Mouse (Mus musculus): ENCODE measurements at regions not wholly inside any gene's neighbourhood (a gene's known extent, or its start where the extent isn't known, plus 50 kb on each side); places are given as distances from the start of the nearest gene placed in this dataset.

GRCm38 (mm10) chr5:112634701-112635100 is 57.7 kb upstream of the Sez6l start:
- H3K4me1 ChIP-seq: peaks cover 4% of the 10 kb centered on the region; the same call in 1 of the 2 replicates
- whole genome bisulfite sequencing: 64% methylated on average over 3 of the region's 3 CpGs
- no peaks in the 10 kb centered on the region for H3K36me3 ChIP-seq
- no peak overlapping the region for H3K9ac ChIP-seq
- ATAC-seq (ENCODE audit: low FRiP score): no peak
- H3K9me3 ChIP-seq (replicated peaks): no peaks in the 10 kb centered on the region
- no peak overlapping the region for H3K27ac ChIP-seq
- no peaks in the 10 kb centered on the region for H3K27me3 ChIP-seq
- no peak overlapping the region for H3K4me2 ChIP-seq (replicated peaks)
- no peak overlapping the region for H3K4me3 ChIP-seq

- Histone ChIP-seq H3K27ac (no peak overlapping the region), H3K4me3 (no peak overlapping the region), H3K27me3 (0 out of 2 replicates have a peak, but pooled peaks cover 3% of the 10 kb centered on the region), H3K9ac (no peak overlapping the region), H3K36me3 (no peaks in the 10 kb centered on the region), H3K4me2 (replicated peaks) (no peak overlapping the region), H3K4me1 (peaks cover 20% of the 10 kb centered on the region), H3K9me3 (replicated peaks) (no peaks in the 10 kb centered on the region)
- whole genome bisulfite sequencing: 16% methylated on average over 7 of the region's 7 CpGs
- ATAC-seq (ENCODE audit: low FRiP score): no peak
Observed at GRCm38 (mm10) chr5:112631766-112632165, 54.8 kb upstream of the Sez6l start.

GRCm38 (mm10) chr5:112629656-112630055 is 52.7 kb upstream of the Sez6l start:
- no peak for ATAC-seq (ENCODE audit: low FRiP score)
- H3K4me1 ChIP-seq: peaks cover 31% of the 10 kb centered on the region
- WGBS: 64% methylated on average over 2 of the region's 2 CpGs
- H3K9ac ChIP-seq: no peak overlapping the region
- H3K4me2 ChIP-seq (replicated peaks): no peak overlapping the region
- H3K27ac ChIP-seq: no peak overlapping the region
- H3K9me3 ChIP-seq (replicated peaks): no peaks in the 10 kb centered on the region
- no peaks in the 10 kb centered on the region for H3K36me3 ChIP-seq
- no peak overlapping the region for H3K4me3 ChIP-seq
- H3K27me3 ChIP-seq: 0 out of 2 replicates have a peak, but pooled peaks cover 3% of the 10 kb centered on the region

- WGBS: 27% methylated on average over 18 of the region's 18 CpGs
- no peak overlapping the region for H3K4me3 ChIP-seq
- H3K9me3 ChIP-seq (replicated peaks): no peaks in the 10 kb centered on the region
- H3K36me3 ChIP-seq: no peaks in the 10 kb centered on the region
- H3K4me1 ChIP-seq: peaks cover 32% of the 10 kb centered on the region
- H3K27me3 ChIP-seq: 0 out of 2 replicates have a peak, but pooled peaks cover 3% of the 10 kb centered on the region
- no peak overlapping the region for H3K27ac ChIP-seq
- no peak overlapping the region for H3K9ac ChIP-seq
- ATAC-seq (ENCODE audit: low FRiP score): no peak
- no peak overlapping the region for H3K4me2 ChIP-seq (replicated peaks)
Observed at GRCm38 (mm10) chr5:112628073-112628790, 51.2 kb upstream of the Sez6l start.

- H3K4me3 ChIP-seq: no peak overlapping the region
- H3K4me2 ChIP-seq (replicated peaks): no peak overlapping the region
- peaks cover 38% of the 10 kb centered on the region for H3K4me1 ChIP-seq
- 0 out of 2 replicates have a peak, but pooled peaks cover 3% of the 10 kb centered on the region for H3K27me3 ChIP-seq
- no peaks in the 10 kb centered on the region for H3K36me3 ChIP-seq
- 0 out of 2 replicates have a peak overlapping the region, but pooled peaks have one; percentile 27 for H3K9ac ChIP-seq
- 45% methylated on average over 14 of the region's 14 CpGs for WGBS
- no peaks in the 10 kb centered on the region for H3K9me3 ChIP-seq (replicated peaks)
- peak overlapping the region; percentile 40 for H3K27ac ChIP-seq
- ATAC-seq (ENCODE audit: low FRiP score): peak; percentile 24; the same call in 1 of the 2 replicates
Observed at GRCm38 (mm10) chr5:112627305-112627704, 50.3 kb upstream of the Sez6l start.
